Mouse (Mus musculus): ENCODE measurements around the gene Lrfn2. TPM values are rescaled to one million over a fixed set of nuclear protein-coding genes. Genes with fewer than 3 reads are reported as not detected.

Gene Lrfn2
- polyA plus RNA-seq (2021): not detected

DNA sequence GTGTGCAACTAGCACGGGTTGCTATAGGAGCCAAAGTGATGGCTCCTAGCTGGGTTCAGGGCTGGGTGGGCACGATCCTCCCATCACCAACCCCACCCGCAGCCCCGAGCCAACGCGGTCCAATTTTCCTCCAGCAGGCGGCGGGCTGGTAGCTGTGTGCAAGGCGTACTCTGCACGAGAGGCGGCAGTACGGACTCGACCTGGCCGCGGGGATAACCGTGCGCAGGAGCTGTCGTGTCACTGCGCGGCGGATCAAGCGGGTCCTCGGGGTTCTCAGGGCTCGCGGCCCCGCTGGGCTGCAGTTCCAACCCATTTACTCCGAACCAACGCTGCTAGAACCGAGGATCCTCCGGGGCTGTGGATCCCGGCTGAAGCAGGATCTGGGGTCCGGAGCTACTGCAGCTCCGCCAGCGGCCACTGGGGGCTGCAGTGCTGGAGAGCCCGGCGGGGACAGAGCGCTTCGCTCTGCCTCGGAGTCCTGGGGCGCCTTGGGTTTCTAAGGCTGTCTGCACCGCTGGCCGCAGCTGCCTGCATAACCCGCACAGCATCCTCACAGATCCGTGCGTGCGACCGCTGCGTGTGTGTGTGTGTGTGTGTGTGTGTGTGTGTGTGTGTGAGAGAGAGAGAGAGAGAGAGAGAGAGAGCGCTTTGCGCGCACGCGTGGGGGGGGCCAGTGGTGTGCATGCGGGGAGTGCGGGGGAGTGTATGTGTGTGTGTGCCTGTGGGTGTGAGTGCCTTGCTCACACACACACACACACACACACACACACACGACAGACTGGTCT, at the start of gene Lrfn2:
Gene Lrfn2, plus strand, starts transcription at position 759 of the 785 bp plus-strand sequence.
- DNase-seq (ENCODE audit: low read depth, low spot score) (no peak), ATAC-seq (no peak)
- ChIA-PET POLR2A (no interaction called here), CTCF (no interaction called here)
- peaks cover 15% of the 10 kb centered on the region for H3K27me3 ChIP-seq
- in situ Hi-C loops (cut with MboI; ENCODE audit: low pct_unique_long_range_greater_than_20kb): no loop called here
- no peak for TF ChIP-seq CTCF (IDR thresholded peaks at IDR 0.05)

DNA sequence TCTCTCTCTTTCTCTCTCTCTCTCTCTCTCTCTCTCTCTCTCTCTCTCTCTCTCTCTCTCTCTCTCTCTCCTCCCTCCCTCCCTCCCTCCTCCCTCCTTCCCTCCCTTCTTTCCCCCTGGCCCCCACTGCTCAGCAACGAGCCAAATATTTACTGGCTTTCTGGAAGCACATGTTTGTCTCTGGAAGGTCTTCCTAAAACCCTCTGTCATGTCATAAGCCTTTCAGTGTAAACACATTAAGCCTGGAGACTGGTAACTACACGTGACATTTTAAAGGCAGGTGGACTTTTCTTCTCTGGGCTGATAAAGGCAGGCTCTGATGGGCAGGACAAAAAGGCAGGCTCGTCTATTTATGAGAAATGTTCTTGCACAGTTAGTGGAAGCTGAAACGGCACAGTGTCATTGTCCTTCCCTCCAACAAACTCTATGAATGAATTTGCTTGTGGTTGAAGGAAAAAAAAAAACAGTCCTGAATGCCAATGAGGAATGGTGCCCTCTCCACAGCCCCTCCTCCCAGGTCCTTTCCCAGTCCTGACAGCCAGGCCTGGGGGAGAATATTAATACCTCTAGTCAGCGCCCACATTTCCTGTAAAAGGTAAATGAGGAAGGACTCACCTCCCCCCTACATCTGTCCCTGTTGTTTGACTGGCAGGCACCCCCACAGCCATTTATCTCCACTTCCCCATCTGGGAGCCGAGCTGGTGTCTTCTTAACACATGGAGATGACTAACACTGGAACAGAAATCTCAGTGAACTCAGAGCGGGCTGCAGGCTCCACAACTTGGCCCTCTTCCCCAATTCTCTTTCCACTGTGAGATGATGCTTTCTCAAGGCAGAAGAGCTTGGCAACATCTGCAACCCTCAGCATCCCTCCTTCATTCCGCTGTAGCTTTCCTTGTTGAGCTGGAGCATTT, 44.5 kb upstream of the Lrfn2 start:
- in situ Hi-C loops (cut with MboI; ENCODE audit: low pct_unique_long_range_greater_than_20kb): no loop called here
- no peaks in the 10 kb centered on the region for H3K27me3 ChIP-seq
- ChIA-PET POLR2A (no interaction called here), CTCF (no interaction called here)
- TF ChIP-seq CTCF (IDR thresholded peaks at IDR 0.05): no peak
- DNase-seq (ENCODE audit: low read depth, low spot score): no peak
- ATAC-seq: no peak

DNA sequence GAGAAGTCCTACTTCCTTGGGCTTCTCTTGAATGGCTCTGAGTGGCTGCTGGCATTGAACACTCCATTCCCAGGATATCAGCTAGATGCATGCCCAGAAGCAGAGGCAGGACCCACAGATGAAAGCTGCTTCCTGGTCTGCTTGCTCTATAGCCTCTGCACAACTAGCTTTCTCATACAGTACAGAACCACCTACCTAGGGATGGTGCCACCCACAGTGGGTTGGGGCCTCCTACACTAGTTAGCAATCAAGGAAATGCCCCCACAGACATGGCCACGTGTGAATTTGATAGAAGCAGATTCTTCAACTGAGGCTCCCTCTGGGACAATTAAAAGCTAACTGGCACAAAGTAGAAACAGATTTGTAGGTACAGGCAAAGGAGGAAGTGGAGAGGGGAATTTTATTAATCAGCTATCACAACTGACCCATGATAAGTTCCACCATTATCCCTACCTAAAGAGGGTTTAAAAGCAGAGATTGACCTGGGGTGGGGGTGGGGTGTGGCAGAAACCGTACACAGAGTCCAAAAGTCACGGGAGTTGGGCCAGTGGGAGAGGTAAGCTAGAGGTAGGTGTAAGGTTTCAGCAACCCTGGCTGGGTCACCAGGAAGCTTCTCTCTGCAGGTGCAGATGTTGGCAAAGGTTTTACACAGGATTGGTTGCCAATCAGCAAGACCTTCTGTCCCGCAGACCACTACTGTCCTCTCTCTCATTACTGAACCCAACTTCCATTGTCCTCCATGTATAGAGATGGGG, 26.7 kb upstream of the Lrfn2 start:
- no peaks in the 10 kb centered on the region for H3K27me3 ChIP-seq
- in situ Hi-C loops (cut with MboI; ENCODE audit: low pct_unique_long_range_greater_than_20kb): no loop called here
- DNase-seq (ENCODE audit: low read depth, low spot score) (no peak), ATAC-seq (no peak)
- CTCF ChIA-PET: no interaction called here
- POLR2A ChIA-PET: no interaction called here
- TF ChIP-seq CTCF (IDR thresholded peaks at IDR 0.05): no peak

DNA sequence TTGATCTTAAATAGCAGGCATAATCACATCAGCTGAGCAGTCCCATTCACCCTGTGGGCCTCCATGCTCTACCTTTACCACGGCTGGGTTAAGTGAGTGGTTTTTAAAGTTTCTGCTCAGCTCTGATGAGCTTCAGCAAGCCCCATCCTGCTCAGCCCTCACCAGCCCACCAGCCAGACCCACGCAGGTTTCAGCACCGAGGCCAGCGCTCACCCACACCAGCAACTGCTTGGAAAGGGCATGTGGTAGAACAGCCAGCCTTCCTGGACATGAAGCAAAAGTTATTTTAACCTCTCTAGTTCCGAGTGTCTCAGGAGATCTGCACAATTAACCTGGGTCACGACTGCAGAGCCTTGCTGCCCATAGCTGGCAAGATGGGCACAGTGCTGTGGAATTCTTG, 18.7 kb upstream of the Lrfn2 start:
- TF ChIP-seq CTCF (IDR thresholded peaks at IDR 0.05): no peak
- ChIA-PET CTCF (interaction anchor here (1.0 kb wide), 1 partner anchor 10 kb away, joined by 3 read pairs; no protein-coding TSS in a partner anchor), POLR2A (no interaction called here)
- DNase-seq (ENCODE audit: low read depth, low spot score): no peak
- ATAC-seq: no peak
- H3K27me3 ChIP-seq: no peaks in the 10 kb centered on the region
- in situ Hi-C loops (cut with MboI; ENCODE audit: low pct_unique_long_range_greater_than_20kb): no loop called here

DNA sequence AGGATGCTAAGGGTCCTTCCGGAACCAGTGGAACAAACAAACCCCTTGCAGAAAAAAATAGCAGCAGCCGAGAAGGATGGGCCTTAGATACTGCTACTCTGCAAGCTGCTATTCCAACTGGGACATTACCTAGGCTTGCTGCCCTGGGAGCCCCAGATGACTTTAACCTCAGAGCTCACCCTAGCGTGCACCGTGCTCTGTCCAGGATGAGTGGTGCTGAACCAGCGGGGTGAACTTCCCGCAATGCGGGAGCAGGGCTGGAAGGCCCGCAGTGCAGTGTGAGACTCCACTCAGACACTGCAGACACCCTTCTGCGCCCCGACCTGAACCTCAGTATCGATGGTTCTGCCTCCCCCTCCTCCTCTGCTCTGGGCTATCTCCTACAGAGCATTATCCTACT, 14.8 kb upstream of the Lrfn2 start:
- DNase-seq (ENCODE audit: low read depth, low spot score) (no peak), ATAC-seq (no peak)
- in situ Hi-C loops (cut with MboI; ENCODE audit: low pct_unique_long_range_greater_than_20kb): no loop called here
- TF ChIP-seq CTCF (IDR thresholded peaks at IDR 0.05): no peak
- no peaks in the 10 kb centered on the region for H3K27me3 ChIP-seq
- POLR2A ChIA-PET: no interaction called here
- CTCF ChIA-PET: no interaction called here

DNA sequence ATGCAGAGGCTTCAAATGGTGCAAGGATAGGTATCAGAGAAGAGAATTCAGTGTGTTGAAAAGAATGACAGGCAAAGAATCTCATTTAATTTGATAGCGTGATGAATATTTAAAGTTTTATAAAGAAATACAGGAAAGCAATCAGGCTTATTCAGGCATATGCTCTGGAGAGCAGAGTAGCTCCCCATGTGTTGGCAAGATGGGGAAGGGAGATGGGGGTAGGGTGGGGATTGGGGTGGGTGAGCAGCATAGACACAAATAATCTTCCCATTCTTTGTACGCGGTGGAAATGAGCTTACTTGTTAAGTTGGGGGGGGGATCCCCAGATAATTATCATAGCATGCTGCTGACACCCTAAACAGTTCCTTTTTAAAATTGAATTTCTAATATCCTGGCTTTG, 13.7 kb upstream of the Lrfn2 start:
- ATAC-seq (no peak), DNase-seq (ENCODE audit: low read depth, low spot score) (no peak)
- in situ Hi-C loops (cut with MboI; ENCODE audit: low pct_unique_long_range_greater_than_20kb): no loop called here
- CTCF ChIA-PET: no interaction called here
- no peaks in the 10 kb centered on the region for H3K27me3 ChIP-seq
- no peak for TF ChIP-seq CTCF (IDR thresholded peaks at IDR 0.05)
- POLR2A ChIA-PET: no interaction called here

DNA sequence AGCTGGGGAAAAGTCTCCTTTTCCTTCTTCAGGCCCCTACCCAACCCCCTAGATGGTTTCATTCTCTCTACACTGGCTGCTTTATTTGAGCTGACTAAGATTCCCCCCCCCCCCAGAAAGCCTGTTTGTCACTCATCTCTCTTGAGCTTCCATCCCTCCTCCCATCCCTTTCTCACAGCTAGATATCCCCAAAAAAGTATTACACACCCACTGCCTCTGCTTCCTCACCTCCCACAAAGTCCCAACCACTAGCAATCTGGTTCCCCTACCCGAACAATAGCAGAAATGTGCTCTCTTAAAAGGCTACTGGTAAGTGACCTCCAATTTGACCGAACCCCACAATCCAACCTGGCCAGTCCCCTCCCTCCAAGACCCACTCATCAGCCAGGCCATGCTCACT, 9.3 kb upstream of the Lrfn2 start:
- CTCF ChIA-PET: no interaction called here
- POLR2A ChIA-PET: no interaction called here

DNA sequence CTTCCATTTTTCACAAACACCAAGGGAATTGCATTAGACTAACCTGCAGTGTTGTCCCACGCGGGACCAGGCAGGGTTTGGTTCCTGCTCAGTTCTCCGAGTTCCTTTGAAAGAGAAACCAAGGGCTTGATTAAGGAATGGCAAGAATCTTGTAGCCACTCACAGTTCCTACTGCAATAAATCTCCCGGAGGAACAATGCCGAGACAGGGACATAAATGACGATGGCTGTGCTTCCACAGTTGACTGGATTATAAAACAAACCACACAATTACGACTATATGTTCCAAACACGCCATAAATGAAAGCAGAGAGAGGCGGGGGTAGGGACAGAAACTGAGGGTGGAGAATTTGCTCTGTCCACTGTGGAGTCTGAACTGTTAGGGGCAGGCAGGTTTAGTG, 6.8 kb upstream of the Lrfn2 start:
- no peak for DNase-seq (ENCODE audit: low read depth, low spot score)
- no peaks in the 10 kb centered on the region for H3K27me3 ChIP-seq
- CTCF ChIA-PET: no interaction called here
- POLR2A ChIA-PET: no interaction called here
- ATAC-seq: no peak
- no peak for TF ChIP-seq CTCF (IDR thresholded peaks at IDR 0.05)
- in situ Hi-C loops (cut with MboI; ENCODE audit: low pct_unique_long_range_greater_than_20kb): no loop called here

More for the DNA sequence above, 9.3 kb upstream of the Lrfn2 start:
- H3K27me3 ChIP-seq: no peaks in the 10 kb centered on the region
- in situ Hi-C loops (cut with MboI; ENCODE audit: low pct_unique_long_range_greater_than_20kb): no loop called here
- DNase-seq (ENCODE audit: low read depth, low spot score) (no peak), ATAC-seq (no peak)
- TF ChIP-seq CTCF (IDR thresholded peaks at IDR 0.05): no peak

DNA sequence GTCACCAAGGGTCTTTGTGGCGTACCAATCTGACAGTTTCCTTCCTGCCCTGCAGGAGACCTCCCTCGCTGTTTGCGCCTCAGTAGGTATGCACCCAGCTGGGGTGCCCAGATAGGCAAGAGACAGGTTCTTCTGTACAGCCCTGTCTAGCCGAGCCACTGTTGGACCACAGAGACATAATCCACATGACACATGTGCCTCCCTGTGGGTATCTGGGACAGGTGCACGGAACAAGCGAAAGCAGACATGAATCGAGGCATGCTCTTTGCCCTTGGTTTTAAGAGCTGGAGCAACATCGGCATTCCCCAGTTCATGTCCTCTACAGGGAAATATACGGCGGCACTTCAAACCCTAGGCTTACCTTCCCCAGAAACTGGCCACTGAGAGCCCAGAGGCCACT, 1.2 kb upstream of the Lrfn2 start:
- peaks cover 15% of the 10 kb centered on the region for H3K27me3 ChIP-seq
- ATAC-seq (no peak), DNase-seq (ENCODE audit: low read depth, low spot score) (no peak)
- CTCF ChIA-PET: no interaction called here
- in situ Hi-C loops (cut with MboI; ENCODE audit: low pct_unique_long_range_greater_than_20kb): no loop called here
- TF ChIP-seq CTCF (IDR thresholded peaks at IDR 0.05): no peak
- POLR2A ChIA-PET: no interaction called here

DNA sequence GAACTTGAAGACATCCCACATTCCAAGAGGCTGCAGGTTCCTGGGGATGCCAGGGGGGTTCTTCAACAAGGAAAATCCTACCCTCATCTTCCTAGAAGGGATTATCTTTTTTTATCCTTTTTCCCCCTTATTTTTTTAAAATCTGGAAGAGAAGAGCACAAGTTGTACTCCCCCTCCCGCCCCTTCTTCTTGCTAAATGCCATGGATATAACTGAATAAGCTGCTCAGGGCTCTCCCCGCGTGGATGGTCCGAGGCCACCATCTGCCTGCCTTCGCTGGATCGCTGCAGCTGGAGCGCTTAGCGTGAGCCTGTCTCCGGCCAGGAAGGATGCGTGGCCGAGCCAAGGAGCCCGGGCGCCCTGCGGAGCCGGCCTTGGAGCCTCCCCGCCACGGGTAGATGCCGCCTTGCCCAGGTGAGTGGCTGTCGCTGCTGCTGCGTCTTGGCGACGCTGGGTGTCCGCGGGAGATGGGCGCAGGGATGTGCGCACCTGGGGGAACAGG, 277 bp downstream of the Lrfn2 start:
- no peak for ATAC-seq
- ChIA-PET CTCF (no interaction called here), POLR2A (no interaction called here)
- in situ Hi-C loops (cut with MboI; ENCODE audit: low pct_unique_long_range_greater_than_20kb): no loop called here
- no peak for TF ChIP-seq CTCF (IDR thresholded peaks at IDR 0.05)
- peaks cover 15% of the 10 kb centered on the region for H3K27me3 ChIP-seq
- DNase-seq (ENCODE audit: low read depth, low spot score): no peak

DNA sequence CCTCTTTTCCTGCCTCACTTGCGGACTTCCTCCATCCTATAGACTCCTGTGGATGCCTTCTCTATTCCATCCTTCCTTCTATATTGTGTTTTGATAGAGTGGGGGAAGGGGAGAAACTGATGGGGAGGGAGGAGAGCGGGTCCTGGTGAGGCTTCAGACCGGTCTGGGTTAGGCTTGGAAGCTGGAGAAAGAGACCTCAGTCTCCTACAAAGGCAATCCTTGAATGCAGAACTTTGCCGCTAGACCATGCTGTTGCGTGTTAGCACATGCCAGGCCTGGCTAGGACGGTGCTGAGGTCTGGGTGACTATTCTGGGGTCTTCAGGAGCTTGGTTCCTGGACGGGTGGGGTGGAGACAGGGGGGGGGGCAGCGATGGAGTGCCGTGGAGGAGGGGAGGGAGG, 737 bp downstream of the Lrfn2 start:
- no peak for ATAC-seq
- CTCF ChIA-PET: no interaction called here
- TF ChIP-seq CTCF (IDR thresholded peaks at IDR 0.05): no peak
- in situ Hi-C loops (cut with MboI; ENCODE audit: low pct_unique_long_range_greater_than_20kb): no loop called here
- POLR2A ChIA-PET: no interaction called here
- H3K27me3 ChIP-seq: peaks cover 15% of the 10 kb centered on the region
- no peak for DNase-seq (ENCODE audit: low read depth, low spot score)

Measured in Patski (cell line).